Mouse (Mus musculus) kidney, postnatal 10 days (tissue): ENCODE measurements at regions not wholly inside any gene's neighbourhood (a gene's known extent, or its start where the extent isn't known, plus 50 kb on each side); places are given as distances from the start of the nearest gene placed in this dataset.

Experiments
- DNase-seq: peaks from one replicate; pipeline ENCODE4 v3.0.0; 2021; ENCODE audit warnings: mixed read lengths

- DNase-seq, result no peak
Observed at GRCm38 (mm10) chr2:148175251-148175927, 128.6 kb upstream of the Foxa2 start.

GRCm38 (mm10) chr2:148180245-148180644 lies 133.5 kb upstream of the Foxa2 start:
- DNase-seq, result no peak

- no peak for DNase-seq
Observed at GRCm38 (mm10) chr2:148181518-148181917, 134.7 kb upstream of the Foxa2 start.

- no peak for DNase-seq
Observed at GRCm38 (mm10) chr2:148182492-148183052, 135.8 kb upstream of the Foxa2 start.

GRCm38 (mm10) chr2:148184801-148185212 lies 138.0 kb upstream of the Foxa2 start:
- no peak for DNase-seq

- no peak for DNase-seq
Observed at GRCm38 (mm10) chr2:148186363-148186991, 139.7 kb upstream of the Foxa2 start.

GRCm38 (mm10) chr2:148188865-148189264 lies 142.1 kb upstream of the Foxa2 start:
- DNase-seq, result peak; percentile 46

- DNase-seq, result no peak
Observed at GRCm38 (mm10) chr2:148189287-148189686, 142.5 kb upstream of the Foxa2 start.

GRCm38 (mm10) chr2:148192946-148193345 lies 146.2 kb upstream of the Foxa2 start:
- peak; percentile 48 for DNase-seq

GRCm38 (mm10) chr2:148197375-148198015 lies 150.7 kb upstream of the Foxa2 start:
- DNase-seq, result peak; percentile 17

- no peak for DNase-seq
Observed at GRCm38 (mm10) chr2:148206633-148207032, 159.9 kb upstream of the Foxa2 start.

- DNase-seq, result no peak
Observed at GRCm38 (mm10) chr2:148210813-148211212, 164.0 kb upstream of the Foxa2 start.

GRCm38 (mm10) chr2:148217136-148217535 lies 170.4 kb upstream of the Foxa2 start:
- peak; percentile 31 for DNase-seq

GRCm38 (mm10) chr2:148233691-148234300 lies 161.3 kb upstream of the Sstr4 start:
- peak; percentile 9 for DNase-seq

- DNase-seq, result no peak
Observed at GRCm38 (mm10) chr2:148237121-148237520, 158.0 kb upstream of the Sstr4 start.

GRCm38 (mm10) chr2:148239046-148239445 lies 156.1 kb upstream of the Sstr4 start:
- DNase-seq, result no peak

- no peak for DNase-seq
Observed at GRCm38 (mm10) chr2:148242242-148242641, 152.9 kb upstream of the Sstr4 start.

GRCm38 (mm10) chr2:148245575-148245974 lies 149.6 kb upstream of the Sstr4 start:
- DNase-seq, result no peak

- no peak for DNase-seq
Observed at GRCm38 (mm10) chr2:148250902-148251301, 144.2 kb upstream of the Sstr4 start.

- DNase-seq, result no peak
Observed at GRCm38 (mm10) chr2:148255662-148256061, 139.5 kb upstream of the Sstr4 start.

GRCm38 (mm10) chr2:148264111-148264730 lies 130.9 kb upstream of the Sstr4 start:
- no peak for DNase-seq

- DNase-seq, result peak; percentile 35
Observed at GRCm38 (mm10) chr2:148279200-148279599, 115.9 kb upstream of the Sstr4 start.

GRCm38 (mm10) chr2:148290326-148290725 lies 104.8 kb upstream of the Sstr4 start:
- no peak for DNase-seq
